Mouse (Mus musculus): ENCODE measurements around the gene Polk. TPM values are rescaled to one million over a fixed set of nuclear protein-coding genes. Genes with fewer than 3 reads are reported as not detected.

Gene Polk
- polyA plus RNA-seq, 1 experiment from 2014 or later: 6.7 TPM

- DNase-seq (ENCODE audit: low spot score) (no peak), ATAC-seq (ENCODE audit: insufficient read depth, low FRiP score, low TSS enrichment) (no peak)
- Histone ChIP-seq H3K4me2 (ENCODE audit: low read depth) (no peak overlapping the region), H3K27me3 (ENCODE audit: control insufficient read depth, insufficient read depth, low read length) (no peaks in the 10 kb centered on the region), H3K36me3 (ENCODE audit: control insufficient read depth, insufficient read depth, low read length) (no peaks in the 10 kb centered on the region), H3K4me3 (ENCODE audit: low read depth, low read length) (no peak overlapping the region), H3K9me3 (ENCODE audit: control insufficient read depth, low read length) (no peaks in the 10 kb centered on the region), H3K9ac (ENCODE audit: low read length) (no peak overlapping the region), H3K27ac (ENCODE audit: low read depth, low read length) (no peak overlapping the region), H3K4me1 (ENCODE audit: control insufficient read depth, insufficient read depth, low read length) (no peaks in the 10 kb centered on the region)
- WGBS: 99% methylated on average over 2 of the region's 2 CpGs
Measured at GRCm38 (mm10) chr13:96517335-96517734, 25.0 kb downstream of the Polk start.

- 96% methylated on average over 9 of the region's 9 CpGs for WGBS
- Histone ChIP-seq H3K4me3 (ENCODE audit: low read depth, low read length) (no peak overlapping the region), H3K27ac (ENCODE audit: low read depth, low read length) (no peak overlapping the region), H3K9me3 (ENCODE audit: control insufficient read depth, low read length) (no peaks in the 10 kb centered on the region), H3K9ac (ENCODE audit: low read length) (no peak overlapping the region), H3K4me2 (ENCODE audit: low read depth) (no peak overlapping the region), H3K36me3 (ENCODE audit: control insufficient read depth, insufficient read depth, low read length) (no peaks in the 10 kb centered on the region), H3K4me1 (ENCODE audit: control insufficient read depth, insufficient read depth, low read length) (no peaks in the 10 kb centered on the region), H3K27me3 (ENCODE audit: control insufficient read depth, insufficient read depth, low read length) (no peaks in the 10 kb centered on the region)
- no peak for ATAC-seq (ENCODE audit: insufficient read depth, low FRiP score, low TSS enrichment)
- DNase-seq (ENCODE audit: low spot score): no peak
Measured at GRCm38 (mm10) chr13:96516249-96516648, 26.1 kb downstream of the Polk start.

- Histone ChIP-seq H3K36me3 (ENCODE audit: control insufficient read depth, insufficient read depth, low read length) (no peaks in the 10 kb centered on the region), H3K27ac (ENCODE audit: low read depth, low read length) (no peak overlapping the region), H3K4me1 (ENCODE audit: control insufficient read depth, insufficient read depth, low read length) (no peaks in the 10 kb centered on the region), H3K9me3 (ENCODE audit: control insufficient read depth, low read length) (no peaks in the 10 kb centered on the region), H3K4me3 (ENCODE audit: low read depth, low read length) (no peak overlapping the region), H3K27me3 (ENCODE audit: control insufficient read depth, insufficient read depth, low read length) (no peaks in the 10 kb centered on the region), H3K9ac (ENCODE audit: low read length) (no peak overlapping the region), H3K4me2 (ENCODE audit: low read depth) (no peak overlapping the region)
- ATAC-seq (ENCODE audit: insufficient read depth, low FRiP score, low TSS enrichment) (no peak), DNase-seq (ENCODE audit: low spot score) (no peak)
- WGBS: 82% methylated on average over 5 of the region's 5 CpGs
Measured at GRCm38 (mm10) chr13:96514154-96514942, 28.0 kb downstream of the Polk start.

- no peaks in the 10 kb centered on the region for H3K9me3 ChIP-seq (ENCODE audit: control insufficient read depth, low read length)
- 82% methylated on average over 5 of the region's 5 CpGs for WGBS
- DNase-seq (ENCODE audit: low spot score) (no peak), ATAC-seq (ENCODE audit: insufficient read depth, low FRiP score, low TSS enrichment) (no peak)
- H3K4me3 ChIP-seq (ENCODE audit: low read depth, low read length): no peak overlapping the region
- H3K4me1 ChIP-seq (ENCODE audit: control insufficient read depth, insufficient read depth, low read length): no peaks in the 10 kb centered on the region
- H3K9ac ChIP-seq (ENCODE audit: low read length): no peak overlapping the region
- H3K36me3 ChIP-seq (ENCODE audit: control insufficient read depth, insufficient read depth, low read length): no peaks in the 10 kb centered on the region
- no peaks in the 10 kb centered on the region for H3K27me3 ChIP-seq (ENCODE audit: control insufficient read depth, insufficient read depth, low read length)
- no peak overlapping the region for H3K27ac ChIP-seq (ENCODE audit: low read depth, low read length)
- no peak overlapping the region for H3K4me2 ChIP-seq (ENCODE audit: low read depth)
Measured at GRCm38 (mm10) chr13:96511893-96512292, 30.5 kb downstream of the Polk start.

DNA sequence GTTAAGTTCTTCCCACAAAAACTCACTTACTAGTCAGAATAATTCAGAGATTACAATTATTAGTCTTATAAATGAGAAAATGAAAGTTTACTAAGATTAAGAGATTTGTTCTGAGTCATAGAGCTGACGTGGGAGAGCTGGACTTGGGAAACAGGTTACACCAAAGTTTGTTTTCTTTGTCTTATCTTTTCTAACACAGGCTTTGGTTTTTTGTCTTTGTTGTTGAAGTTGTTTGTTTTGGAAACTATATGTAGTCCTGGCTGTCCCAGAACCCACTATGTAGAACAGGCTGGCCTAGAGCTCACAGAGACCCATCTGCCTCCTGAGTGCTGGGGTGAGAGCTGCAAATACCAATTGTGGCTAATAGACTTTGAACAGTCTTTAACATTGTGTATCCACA, 31.1 kb downstream of the Polk start:
- H3K27me3 ChIP-seq (ENCODE audit: control insufficient read depth, insufficient read depth, low read length): no peaks in the 10 kb centered on the region
- ATAC-seq (ENCODE audit: insufficient read depth, low FRiP score, low TSS enrichment): no peak
- H3K27ac ChIP-seq (ENCODE audit: low read depth, low read length): no peak overlapping the region
- H3K9me3 ChIP-seq (ENCODE audit: control insufficient read depth, low read length): no peaks in the 10 kb centered on the region
- no peaks in the 10 kb centered on the region for H3K36me3 ChIP-seq (ENCODE audit: control insufficient read depth, insufficient read depth, low read length)
- 93% methylated on average over 1 of the region's 1 CpGs for WGBS
- no peak for DNase-seq (ENCODE audit: low spot score)
- no peak overlapping the region for H3K4me2 ChIP-seq (ENCODE audit: low read depth)
- no peak overlapping the region for H3K9ac ChIP-seq (ENCODE audit: low read length)
- H3K4me1 ChIP-seq (ENCODE audit: control insufficient read depth, insufficient read depth, low read length): no peaks in the 10 kb centered on the region
- no peak overlapping the region for H3K4me3 ChIP-seq (ENCODE audit: low read depth, low read length)

DNA sequence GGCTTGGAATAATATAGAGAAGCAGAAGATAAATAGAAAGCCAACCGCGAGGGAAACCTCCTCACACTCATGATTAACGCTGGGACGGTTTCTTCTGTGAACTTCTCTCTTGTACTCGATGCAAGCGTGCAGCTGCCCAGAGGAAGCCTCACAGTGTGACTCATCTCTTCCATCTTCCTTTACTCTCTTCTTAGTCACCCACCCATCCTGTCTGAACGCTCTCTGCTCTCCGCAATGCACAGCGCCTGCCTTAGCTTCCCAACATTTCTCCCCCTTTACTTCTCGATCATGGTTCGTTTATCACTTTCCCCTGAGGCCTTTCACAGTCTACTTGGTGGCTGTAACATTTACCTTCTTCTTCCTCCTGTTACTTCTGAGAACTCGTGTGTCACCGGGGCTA, 31.7 kb downstream of the Polk start:
- 89% methylated on average over 13 of the region's 13 CpGs for WGBS
- no peaks in the 10 kb centered on the region for H3K4me1 ChIP-seq (ENCODE audit: control insufficient read depth, insufficient read depth, low read length)
- H3K4me3 ChIP-seq (ENCODE audit: low read depth, low read length): no peak overlapping the region
- DNase-seq (ENCODE audit: low spot score): no peak
- no peak overlapping the region for H3K27ac ChIP-seq (ENCODE audit: low read depth, low read length)
- no peak overlapping the region for H3K4me2 ChIP-seq (ENCODE audit: low read depth)
- H3K9ac ChIP-seq (ENCODE audit: low read length): no peak overlapping the region
- H3K9me3 ChIP-seq (ENCODE audit: control insufficient read depth, low read length): no peaks in the 10 kb centered on the region
- no peak for ATAC-seq (ENCODE audit: insufficient read depth, low FRiP score, low TSS enrichment)
- H3K27me3 ChIP-seq (ENCODE audit: control insufficient read depth, insufficient read depth, low read length): no peaks in the 10 kb centered on the region
- no peaks in the 10 kb centered on the region for H3K36me3 ChIP-seq (ENCODE audit: control insufficient read depth, insufficient read depth, low read length)

DNA sequence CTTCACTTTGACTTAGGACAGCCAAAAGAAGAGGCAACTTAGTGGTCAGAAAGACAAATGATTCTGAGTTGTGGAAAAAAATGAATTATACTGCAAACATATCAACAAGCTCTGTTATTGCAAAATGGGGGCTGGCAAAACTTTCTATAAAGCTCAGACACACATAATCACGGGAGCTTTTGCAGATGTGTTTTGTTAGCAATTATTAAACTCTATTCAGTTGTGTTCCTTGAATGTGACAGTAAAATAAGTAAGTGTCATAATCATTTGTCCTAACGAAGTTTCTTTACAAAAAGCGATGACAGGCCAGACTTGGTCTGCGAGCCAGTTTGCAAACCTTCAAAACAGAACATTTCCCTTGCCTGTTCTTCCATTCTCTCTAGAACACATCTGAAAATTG, 34.8 kb downstream of the Polk start:
- ATAC-seq (ENCODE audit: insufficient read depth, low FRiP score, low TSS enrichment): no peak
- H3K9ac ChIP-seq (ENCODE audit: low read length): no peak overlapping the region
- H3K36me3 ChIP-seq (ENCODE audit: control insufficient read depth, insufficient read depth, low read length): no peaks in the 10 kb centered on the region
- H3K4me2 ChIP-seq (ENCODE audit: low read depth): no peak overlapping the region
- H3K4me1 ChIP-seq (ENCODE audit: control insufficient read depth, insufficient read depth, low read length): no peaks in the 10 kb centered on the region
- no peaks in the 10 kb centered on the region for H3K9me3 ChIP-seq (ENCODE audit: control insufficient read depth, low read length)
- DNase-seq (ENCODE audit: low spot score): no peak
- H3K4me3 ChIP-seq (ENCODE audit: low read depth, low read length): no peak overlapping the region
- no peaks in the 10 kb centered on the region for H3K27me3 ChIP-seq (ENCODE audit: control insufficient read depth, insufficient read depth, low read length)
- H3K27ac ChIP-seq (ENCODE audit: low read depth, low read length): no peak overlapping the region
- WGBS: 91% methylated on average over 4 of the region's 4 CpGs

GRCm38 (mm10) chr13:96506313-96506712, 36.1 kb downstream of the Polk start:
- no peak overlapping the region for H3K9ac ChIP-seq (ENCODE audit: low read length)
- no peaks in the 10 kb centered on the region for H3K27me3 ChIP-seq (ENCODE audit: control insufficient read depth, insufficient read depth, low read length)
- no peak for ATAC-seq (ENCODE audit: insufficient read depth, low FRiP score, low TSS enrichment)
- no peaks in the 10 kb centered on the region for H3K9me3 ChIP-seq (ENCODE audit: control insufficient read depth, low read length)
- H3K4me2 ChIP-seq (ENCODE audit: low read depth): no peak overlapping the region
- H3K4me3 ChIP-seq (ENCODE audit: low read depth, low read length): no peak overlapping the region
- H3K4me1 ChIP-seq (ENCODE audit: control insufficient read depth, insufficient read depth, low read length): no peaks in the 10 kb centered on the region
- 74% methylated on average over 6 of the region's 6 CpGs for WGBS
- H3K27ac ChIP-seq (ENCODE audit: low read depth, low read length): no peak overlapping the region
- DNase-seq (ENCODE audit: low spot score): no peak
- no peaks in the 10 kb centered on the region for H3K36me3 ChIP-seq (ENCODE audit: control insufficient read depth, insufficient read depth, low read length)

- WGBS: 89% methylated on average over 4 of the region's 4 CpGs
- no peaks in the 10 kb centered on the region for H3K9me3 ChIP-seq (ENCODE audit: control insufficient read depth, low read length)
- no peak overlapping the region for H3K27ac ChIP-seq (ENCODE audit: low read depth, low read length)
- no peaks in the 10 kb centered on the region for H3K27me3 ChIP-seq (ENCODE audit: control insufficient read depth, insufficient read depth, low read length)
- no peaks in the 10 kb centered on the region for H3K36me3 ChIP-seq (ENCODE audit: control insufficient read depth, insufficient read depth, low read length)
- no peak for ATAC-seq (ENCODE audit: insufficient read depth, low FRiP score, low TSS enrichment)
- no peak overlapping the region for H3K4me3 ChIP-seq (ENCODE audit: low read depth, low read length)
- H3K4me2 ChIP-seq (ENCODE audit: low read depth): no peak overlapping the region
- no peaks in the 10 kb centered on the region for H3K4me1 ChIP-seq (ENCODE audit: control insufficient read depth, insufficient read depth, low read length)
- no peak for DNase-seq (ENCODE audit: low spot score)
- H3K9ac ChIP-seq (ENCODE audit: low read length): no peak overlapping the region
Measured at GRCm38 (mm10) chr13:96505661-96506060, 36.7 kb downstream of the Polk start.
